Mouse (Mus musculus) erythroblast, embryonic 14.5 days (primary cell): Measurements from ENCODE around the gene Hexa.

Experiments used
- GATA1 ChIP-seq: IDR thresholded peaks from 2 replicates; pipeline ENCODE4 v1.6.1; 2012; ENCODE audit warnings: low read length, inconsistent platforms, mixed read lengths
- TAL1 ChIP-seq: IDR thresholded peaks from 3 replicates; pipeline ENCODE4 v1.6.1; 2012; ENCODE audit warnings: low read length, inconsistent platforms, mixed read lengths

GRCm38 (mm10) chr9:59537651-59538050 lies 1.7 kb upstream of the Hexa start:
- no peak for TF ChIP-seq TAL1
- no peak for TF ChIP-seq GATA1
